Mouse (Mus musculus) megakaryocyte, embryonic 14.5 days (primary cell): Measurements from ENCODE around the gene Cit.

Experiments used
- FLI1 ChIP-seq: IDR thresholded peaks from 2 replicates; pipeline ENCODE4 v1.6.1; 2012; ENCODE audit warnings: low read length, inconsistent platforms, mixed read lengths
- GATA1 ChIP-seq: IDR thresholded peaks from 3 replicates; pipeline ENCODE4 v1.6.1; 2012; ENCODE audit warnings: mixed read lengths, low read length, inconsistent platforms, borderline replicate concordance

DNA sequence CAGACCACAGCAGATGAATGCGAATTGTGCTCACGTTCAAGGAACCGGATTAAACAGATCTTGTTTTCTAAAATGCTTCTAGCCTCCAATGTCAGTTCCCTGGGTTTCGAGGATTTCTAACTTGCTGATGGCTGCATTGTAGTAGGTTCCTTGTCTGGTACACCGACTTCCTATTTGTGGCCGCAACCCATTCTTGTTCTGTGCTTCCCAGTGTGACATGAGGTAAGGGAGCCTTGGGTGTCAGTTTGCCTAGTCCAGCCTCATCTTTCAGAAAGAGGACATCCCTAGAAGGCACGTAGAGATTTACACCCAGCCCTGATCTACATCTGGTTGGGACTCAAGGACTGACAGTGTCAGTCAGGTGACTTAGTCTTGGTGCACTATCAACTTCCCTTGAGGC lies 166.6 kb downstream of the Cit start:
- TF ChIP-seq FLI1: no peak
- TF ChIP-seq GATA1: no peak
